Mouse (Mus musculus): ENCODE measurements around the gene Tbc1d4.

DNA sequence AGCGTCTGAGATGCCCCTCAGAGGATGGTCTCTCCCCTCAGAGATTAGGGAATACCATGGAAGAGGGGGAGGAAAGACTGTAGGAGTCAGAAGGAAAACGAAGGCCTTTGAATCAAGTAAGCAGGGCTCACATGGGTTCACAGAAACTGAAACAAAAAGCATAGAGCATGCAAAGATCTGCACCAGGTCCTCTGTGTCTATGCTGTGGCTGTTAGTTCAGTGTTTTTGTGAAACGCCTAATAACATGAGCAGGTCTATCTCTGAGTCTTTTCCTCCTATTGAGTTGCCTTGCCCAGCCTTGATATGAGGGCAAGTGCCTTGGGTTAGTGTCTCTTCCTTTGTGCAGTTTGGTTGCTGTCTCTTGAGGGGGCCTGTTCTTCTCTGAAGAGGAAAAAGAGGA lies 49.5 kb downstream of the Tbc1d4 start:
- TF ChIP-seq CTCF (IDR thresholded peaks at IDR 0.05; ENCODE audit: insufficient read depth, low read length) = no peak
- no peak for TF ChIP-seq POLR2A (IDR thresholded peaks at IDR 0.05; ENCODE audit: borderline replicate concordance, extremely low read depth, low read depth, low read length)

All from lung, adult 2 months (tissue).